Mouse (Mus musculus): ENCODE measurements around the gene Btg2. TPM values are rescaled to one million over a fixed set of nuclear protein-coding genes. Genes with fewer than 3 reads are reported as not detected.

The Btg2 gene
- polyA plus RNA-seq, 1 experiment, result 13.2 TPM

GRCm38 (mm10) chr1:134100401-134100800 lies 21.5 kb upstream of the Btg2 start:
- Histone ChIP-seq H3K9me3 (ENCODE audit: control insufficient read depth, low read length) (no peaks in the 10 kb centered on the region), H3K27me3 (ENCODE audit: control insufficient read depth) (peaks cover 21% of the 10 kb centered on the region), H3K36me3 (ENCODE audit: control insufficient read depth) (peaks cover 3% of the 10 kb centered on the region; the same call in 1 of the 2 replicates), H3K4me3 (replicated peaks) (peak overlapping the region; percentile 68), H3K4me1 (ENCODE audit: control insufficient read depth) (peaks cover 82% of the 10 kb centered on the region)
- TF ChIP-seq TAL1 (IDR thresholded peaks at IDR 0.05; ENCODE audit: low read length) (no peak), GATA1 (IDR thresholded peaks at IDR 0.05; ENCODE audit: low read length) (no peak)

- Histone ChIP-seq H3K36me3 (ENCODE audit: control insufficient read depth) (peaks cover 3% of the 10 kb centered on the region; the same call in 1 of the 2 replicates), H3K27me3 (ENCODE audit: control insufficient read depth) (peaks cover 21% of the 10 kb centered on the region), H3K4me3 (replicated peaks) (peak overlapping the region; percentile 68), H3K4me1 (ENCODE audit: control insufficient read depth) (peaks cover 82% of the 10 kb centered on the region), H3K9me3 (ENCODE audit: control insufficient read depth, low read length) (no peaks in the 10 kb centered on the region)
- TF ChIP-seq GATA1 (IDR thresholded peaks at IDR 0.05; ENCODE audit: low read length), result no peak
- no peak for TF ChIP-seq TAL1 (IDR thresholded peaks at IDR 0.05; ENCODE audit: low read length)
These were observed 20.8 kb upstream of the Btg2 start for GRCm38 (mm10) chr1:134099516-134100235.

GRCm38 (mm10) chr1:134098726-134099515 lies 20.0 kb upstream of the Btg2 start:
- TF ChIP-seq GATA1 (IDR thresholded peaks at IDR 0.05; ENCODE audit: low read length) (no peak), TAL1 (IDR thresholded peaks at IDR 0.05; ENCODE audit: low read length) (no peak)
- peaks cover 3% of the 10 kb centered on the region; the same call in 1 of the 2 replicates for H3K36me3 ChIP-seq (ENCODE audit: control insufficient read depth)
- H3K4me1 ChIP-seq (ENCODE audit: control insufficient read depth), result peaks cover 83% of the 10 kb centered on the region
- H3K27me3 ChIP-seq (ENCODE audit: control insufficient read depth), result peaks cover 19% of the 10 kb centered on the region
- H3K9me3 ChIP-seq (ENCODE audit: control insufficient read depth, low read length), result no peaks in the 10 kb centered on the region
- peak overlapping the region; percentile 68 for H3K4me3 ChIP-seq (replicated peaks)

- H3K4me1 ChIP-seq (ENCODE audit: control insufficient read depth), result peaks cover 87% of the 10 kb centered on the region
- H3K27me3 ChIP-seq (ENCODE audit: control insufficient read depth), result peaks cover 14% of the 10 kb centered on the region
- peaks cover 3% of the 10 kb centered on the region; the same call in 1 of the 2 replicates for H3K36me3 ChIP-seq (ENCODE audit: control insufficient read depth)
- no peaks in the 10 kb centered on the region for H3K9me3 ChIP-seq (ENCODE audit: control insufficient read depth, low read length)
- TF ChIP-seq TAL1 (IDR thresholded peaks at IDR 0.05; ENCODE audit: low read length) (no peak), GATA1 (IDR thresholded peaks at IDR 0.05; ENCODE audit: low read length) (no peak)
- peak overlapping the region; percentile 68 for H3K4me3 ChIP-seq (replicated peaks)
These were observed 19.2 kb upstream of the Btg2 start for GRCm38 (mm10) chr1:134097956-134098725.

GRCm38 (mm10) chr1:134097080-134097855 lies 18.3 kb upstream of the Btg2 start:
- Histone ChIP-seq H3K27me3 (ENCODE audit: control insufficient read depth) (peaks cover 14% of the 10 kb centered on the region), H3K36me3 (ENCODE audit: control insufficient read depth) (peaks cover 3% of the 10 kb centered on the region; the same call in 1 of the 2 replicates), H3K4me1 (ENCODE audit: control insufficient read depth) (peaks cover 95% of the 10 kb centered on the region), H3K9me3 (ENCODE audit: control insufficient read depth, low read length) (no peaks in the 10 kb centered on the region), H3K4me3 (replicated peaks) (no peak overlapping the region)
- no peak for TF ChIP-seq TAL1 (IDR thresholded peaks at IDR 0.05; ENCODE audit: low read length)
- no peak for TF ChIP-seq GATA1 (IDR thresholded peaks at IDR 0.05; ENCODE audit: low read length)

GRCm38 (mm10) chr1:134096264-134096934 lies 17.5 kb upstream of the Btg2 start:
- peaks cover 11% of the 10 kb centered on the region for H3K27me3 ChIP-seq (ENCODE audit: control insufficient read depth)
- H3K36me3 ChIP-seq (ENCODE audit: control insufficient read depth), result peaks cover 3% of the 10 kb centered on the region; the same call in 1 of the 2 replicates
- H3K4me3 ChIP-seq (replicated peaks), result no peak overlapping the region
- no peak for TF ChIP-seq TAL1 (IDR thresholded peaks at IDR 0.05; ENCODE audit: low read length)
- no peak for TF ChIP-seq GATA1 (IDR thresholded peaks at IDR 0.05; ENCODE audit: low read length)
- H3K9me3 ChIP-seq (ENCODE audit: control insufficient read depth, low read length), result no peaks in the 10 kb centered on the region
- peaks cover 97% of the 10 kb centered on the region for H3K4me1 ChIP-seq (ENCODE audit: control insufficient read depth)

- no peak for TF ChIP-seq TAL1 (IDR thresholded peaks at IDR 0.05; ENCODE audit: low read length)
- TF ChIP-seq GATA1 (IDR thresholded peaks at IDR 0.05; ENCODE audit: low read length), result no peak
- no peaks in the 10 kb centered on the region for H3K9me3 ChIP-seq (ENCODE audit: control insufficient read depth, low read length)
- no peak overlapping the region for H3K4me3 ChIP-seq (replicated peaks)
- peaks cover 11% of the 10 kb centered on the region for H3K27me3 ChIP-seq (ENCODE audit: control insufficient read depth)
- peaks cover 97% of the 10 kb centered on the region for H3K4me1 ChIP-seq (ENCODE audit: control insufficient read depth)
- H3K36me3 ChIP-seq (ENCODE audit: control insufficient read depth), result peaks cover 3% of the 10 kb centered on the region; the same call in 1 of the 2 replicates
These were observed 16.8 kb upstream of the Btg2 start for GRCm38 (mm10) chr1:134095721-134096120.
